Mouse (Mus musculus): ENCODE results near the gene Adamts4.

DNA sequence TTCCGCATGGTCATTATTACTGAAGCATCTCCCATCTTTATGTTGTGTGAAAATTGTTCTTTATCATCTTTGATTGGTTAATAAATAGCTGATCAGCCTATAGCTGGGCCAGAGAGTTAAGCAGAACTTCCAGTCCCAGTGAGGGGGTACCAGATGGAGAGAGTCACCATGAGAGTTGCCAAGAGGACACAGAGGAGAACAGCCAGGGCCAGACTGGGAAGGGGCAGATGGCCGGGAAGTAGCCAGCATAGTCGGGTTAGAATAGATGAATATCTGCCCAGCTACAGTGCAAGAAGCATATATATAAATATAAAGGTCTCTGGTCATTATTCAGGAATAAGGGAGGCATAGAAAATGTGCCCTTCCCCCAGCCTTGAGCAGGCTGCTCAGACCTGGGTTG lies 48.0 kb downstream of the Adamts4 start:
- no peak for TF ChIP-seq HCFC1 (IDR thresholded peaks at IDR 0.05; ENCODE audit: borderline replicate concordance, insufficient read depth, low read length)
- TF ChIP-seq MAFK (IDR thresholded peaks at IDR 0.05; ENCODE audit: insufficient read depth, low read depth, low read length), result no peak
- TF ChIP-seq CHD2 (IDR thresholded peaks at IDR 0.05; ENCODE audit: low read depth, low read length), result no peak
